Mouse (Mus musculus) cerebellum, adult 9-10 months (tissue): ENCODE measurements at regions not wholly inside any gene's neighbourhood (a gene's known extent, or its start where the extent isn't known, plus 50 kb on each side); places are given as distances from the start of the nearest gene placed in this dataset.

ENCODE experiments used
- DNase-seq: peaks from one replicate; pipeline ENCODE4 v3.0.0; 2022

DNA sequence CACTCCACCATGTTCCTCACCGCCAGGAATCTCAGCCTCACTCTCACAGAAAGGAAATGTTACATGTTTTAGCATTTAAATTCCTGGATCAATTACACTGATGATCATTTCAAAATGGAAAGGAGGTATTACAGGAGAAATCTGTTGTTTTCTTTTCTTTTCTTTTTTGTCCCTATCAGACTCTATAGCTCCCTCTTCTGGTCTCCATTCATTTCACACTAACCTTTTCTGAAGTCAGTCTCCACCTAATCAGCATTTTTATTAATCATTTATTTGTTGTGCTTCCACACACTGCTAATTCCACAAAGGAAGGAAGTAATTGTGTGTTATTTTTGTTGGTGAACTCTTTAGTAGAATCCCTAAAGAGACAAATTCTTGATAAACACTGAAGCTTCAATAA is 130.5 kb upstream of the Car10 start:
- peak; percentile 13 for DNase-seq

DNA sequence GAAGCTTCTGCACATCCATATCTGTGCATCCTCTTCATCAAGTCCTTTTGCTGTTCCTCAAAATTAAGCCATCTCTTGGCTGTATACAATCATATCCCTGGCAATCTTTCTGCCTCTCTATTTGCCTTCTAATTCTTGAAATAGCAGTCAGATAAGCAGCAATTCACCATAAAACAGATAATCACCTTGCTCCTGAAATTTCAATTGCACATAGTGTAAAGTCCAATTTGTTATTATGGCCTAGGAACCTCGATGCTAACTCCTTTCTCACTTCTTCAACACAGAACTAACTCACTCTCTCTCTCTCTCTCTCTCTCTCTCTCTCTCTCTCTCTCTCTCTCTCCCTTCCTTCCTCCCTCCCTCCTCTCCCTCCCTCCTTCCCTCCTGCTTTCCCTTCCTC is 98.2 kb upstream of the Car10 start:
- DNase-seq, result no peak

DNA sequence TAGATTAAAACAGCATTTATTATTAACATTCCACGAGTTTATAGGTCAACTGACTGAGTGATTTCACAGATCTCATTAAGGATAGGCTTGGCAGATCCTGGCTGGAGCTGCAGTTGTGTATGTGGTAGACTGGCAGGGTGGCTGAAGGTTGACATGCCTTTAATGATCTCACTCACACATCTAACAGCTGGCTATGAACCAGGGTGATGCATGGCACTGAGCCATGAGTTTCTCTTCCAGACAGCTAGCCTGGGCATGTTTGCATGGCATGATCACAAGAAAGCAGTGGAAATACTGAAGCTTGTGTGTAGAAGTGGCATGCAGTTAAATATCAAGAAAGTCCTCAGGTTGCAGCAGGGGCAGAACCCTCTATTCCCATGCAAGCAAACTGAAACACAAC is 91.8 kb upstream of the Car10 start:
- no peak for DNase-seq

DNA sequence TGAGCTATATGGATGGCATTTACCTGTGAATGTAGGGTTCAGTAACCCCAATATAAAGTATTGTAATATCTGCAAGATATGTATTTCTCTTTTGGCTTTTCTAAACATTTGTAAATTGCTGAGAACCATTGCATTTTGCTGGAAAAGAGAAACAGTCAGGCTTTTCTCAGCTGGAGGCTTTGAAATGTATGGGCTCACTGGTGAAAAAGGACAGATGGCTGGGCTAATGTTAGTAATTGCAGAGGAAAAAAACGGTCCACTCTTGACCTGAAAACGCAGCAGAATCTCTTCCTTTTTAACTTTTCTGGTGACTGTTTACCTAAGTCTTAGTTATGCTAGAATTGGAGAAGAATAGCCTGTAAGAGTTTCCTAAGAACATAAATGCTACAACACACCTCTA is 71.8 kb upstream of the Car10 start:
- DNase-seq, result peak; percentile 65

DNA sequence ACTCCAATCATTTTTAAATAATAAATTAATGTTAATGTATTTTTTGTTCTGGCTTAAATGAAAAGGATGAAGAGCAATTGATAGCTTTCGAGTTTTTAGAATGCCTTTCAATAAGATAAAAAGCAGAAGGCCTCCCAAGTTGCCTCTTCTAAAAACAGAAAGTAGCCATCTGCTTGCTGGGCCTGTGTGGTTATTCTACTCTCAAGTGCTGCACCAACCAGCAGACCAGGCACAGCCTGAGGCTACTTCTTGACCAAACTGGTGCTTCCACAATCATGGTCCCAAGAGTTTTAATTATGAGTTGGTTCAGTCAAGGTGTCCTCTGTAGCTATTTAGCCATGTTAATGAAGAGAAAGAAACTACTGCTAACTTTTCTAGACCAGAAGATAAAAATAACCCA is 62.3 kb upstream of the Car10 start:
- DNase-seq, result no peak

DNA sequence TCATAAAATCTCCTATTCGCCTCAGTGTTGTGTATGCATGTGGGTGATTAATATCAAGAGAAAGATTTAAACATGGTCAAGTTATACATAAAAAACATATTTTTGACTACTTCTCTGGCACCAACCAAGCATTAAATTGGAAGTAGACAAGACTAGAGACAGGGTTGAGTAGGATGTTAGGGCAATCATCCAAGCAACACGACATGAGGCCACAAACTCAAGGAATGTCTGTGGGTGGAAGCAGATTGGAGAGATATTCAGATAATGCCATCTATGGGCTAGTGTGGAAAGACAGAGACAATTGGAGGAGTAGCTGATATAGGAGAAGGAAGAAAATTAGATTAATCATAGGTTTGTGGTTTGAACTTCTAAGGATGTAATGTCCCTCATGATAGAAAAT is 60.0 kb upstream of the Car10 start:
- no peak for DNase-seq

- no peak for DNase-seq
Observed at GRCm38 (mm10) chr11:93039325-93039724, 58.5 kb upstream of the Car10 start.

- DNase-seq, result no peak
Observed at GRCm38 (mm10) chr11:93040816-93041215, 57.0 kb upstream of the Car10 start.

GRCm38 (mm10) chr11:93044998-93045397 is 52.8 kb upstream of the Car10 start:
- peak; percentile 13 for DNase-seq
